Mouse (Mus musculus): ENCODE measurements around the gene Top3a. TPM values are rescaled to one million over a fixed set of nuclear protein-coding genes. Genes with fewer than 3 reads are reported as not detected.

The Top3a gene
- polyA plus RNA-seq, 1 experiment from 2014 or later = 25.9 TPM

DNA sequence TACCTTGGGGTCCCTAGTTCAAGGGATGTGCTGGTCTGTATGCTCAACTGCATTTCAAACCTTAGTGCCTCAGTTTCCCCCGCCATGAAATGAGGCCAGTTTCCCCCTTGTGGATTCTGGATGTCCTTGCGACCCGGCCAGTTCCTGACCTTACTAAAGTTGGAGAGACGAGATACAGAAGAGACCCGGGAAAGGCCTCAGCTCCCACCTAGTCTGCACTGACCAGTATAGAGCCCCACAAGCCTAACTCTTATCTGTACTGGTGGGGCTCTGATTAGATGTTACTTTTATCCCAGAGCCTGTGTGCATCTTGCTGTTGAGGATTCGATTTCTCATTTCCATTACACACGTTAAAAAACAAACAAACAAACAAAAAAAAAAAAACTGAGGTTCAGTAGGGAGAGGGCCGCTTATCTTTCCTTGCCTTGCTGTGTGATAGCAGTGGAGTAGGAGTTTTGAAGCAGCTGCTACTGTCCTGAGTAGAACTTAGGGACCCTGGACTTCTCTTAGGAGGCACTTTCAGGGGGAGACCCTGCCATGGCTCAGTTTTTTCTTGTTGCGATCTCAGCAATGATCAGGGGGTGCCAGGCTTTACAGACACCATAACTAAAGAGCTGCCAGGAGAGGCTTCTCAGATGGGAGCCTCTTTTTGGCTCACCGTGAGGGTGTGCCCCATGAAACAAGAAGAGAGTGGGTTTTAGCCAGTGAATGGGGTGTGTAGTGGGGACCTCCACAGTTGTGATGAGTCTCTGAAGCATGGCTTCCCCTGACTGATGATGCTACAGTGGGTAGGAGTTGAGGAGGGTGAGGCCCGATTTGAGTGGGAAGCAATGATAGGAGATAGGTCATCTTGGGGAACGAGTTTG lies 76.6 kb downstream of the Top3a start:
- Histone ChIP-seq H3K9me3 (no peaks in the 10 kb centered on the region), H3K4me3 (replicated peaks) (peak overlapping the region; percentile 84), H3K4me2 (peak overlapping the region; percentile 89), H3K9ac (replicated peaks) (peak overlapping the region; percentile 93), H3K36me3 (peaks cover 35% of the 10 kb centered on the region), H3K27me3 (no peaks in the 10 kb centered on the region), H3K4me1 (replicated peaks) (peaks cover 38% of the 10 kb centered on the region), H3K27ac (peak overlapping the region; percentile 90; the same call in 1 of the 2 replicates)
- WGBS = 35% methylated on average over 12 of the region's 12 CpGs
- ATAC-seq (ENCODE audit: insufficient number of reproducible peaks, insufficient read depth, low FRiP score, low TSS enrichment, low read depth) = no peak

- peak within 1 kb of the TSS; percentile 89 for H3K4me2 ChIP-seq
Measured at GRCm38 (mm10) chr11:60699524-60700075, 77.6 kb downstream of the Top3a start, which contains the start of gene Llgl1. TSS of gene Llgl1 (plus strand) at chr11:60699723.

DNA sequence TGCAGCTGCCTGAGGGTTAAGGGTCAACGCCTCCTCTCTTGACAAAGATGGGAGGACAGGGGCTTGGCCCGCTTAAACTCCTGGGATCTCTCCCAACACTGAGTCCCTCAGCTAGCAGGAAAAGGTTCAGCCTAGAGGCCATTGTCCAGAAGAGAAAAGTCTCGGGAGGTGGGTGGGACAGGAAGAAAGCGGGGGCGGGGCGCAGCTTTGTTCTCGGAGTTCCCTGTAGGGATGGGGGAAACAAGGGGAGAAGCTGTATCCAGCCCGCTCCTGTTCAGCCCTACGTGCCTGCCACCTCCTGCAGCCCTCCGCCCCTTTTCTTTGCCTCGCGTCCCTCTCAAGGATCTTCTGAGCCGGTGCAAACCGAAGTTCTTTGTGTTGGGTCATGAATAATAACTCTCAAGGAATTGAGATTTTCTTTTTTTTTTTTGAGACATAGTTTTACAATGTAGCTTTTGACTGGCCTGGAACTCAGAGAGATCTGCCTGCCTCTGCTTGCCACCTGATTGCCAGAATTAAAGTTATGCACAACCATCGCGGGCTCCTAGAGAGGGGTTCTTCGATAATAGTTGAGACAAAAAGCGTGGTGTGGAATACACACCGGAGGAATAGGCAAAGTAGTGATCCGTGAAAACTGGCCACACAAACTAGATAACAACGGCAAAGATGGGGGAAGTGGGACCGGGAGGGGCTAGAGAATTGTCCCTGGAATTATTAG lies 78.2 kb downstream of the Top3a start:
- Histone ChIP-seq H3K9ac (replicated peaks) (peak overlapping the region; percentile 93; the same call in 1 of the 2 replicates), H3K27me3 (no peaks in the 10 kb centered on the region), H3K9me3 (no peaks in the 10 kb centered on the region), H3K4me1 (replicated peaks) (peaks cover 38% of the 10 kb centered on the region), H3K36me3 (peaks cover 19% of the 10 kb centered on the region), H3K4me2 (peak overlapping the region; percentile 89), H3K4me3 (replicated peaks) (peak overlapping the region; percentile 84), H3K27ac (peak overlapping the region; percentile 90)
- 3% methylated on average over 22 of the region's 22 CpGs for WGBS
- peak; percentile 38; the same call in 1 of the 2 replicates for ATAC-seq (ENCODE audit: insufficient number of reproducible peaks, insufficient read depth, low FRiP score, low TSS enrichment, low read depth)

More at GRCm38 (mm10) chr11:60699524-60700075, 77.6 kb downstream of the Top3a start, which contains the start of gene Llgl1:
- WGBS = under 1% methylated on average over 71 of the region's 73 CpGs
- Histone ChIP-seq H3K4me1 (replicated peaks) (peaks cover 38% of the 10 kb centered on the region), H3K36me3 (peaks cover 26% of the 10 kb centered on the region), H3K9ac (replicated peaks) (peak within 1 kb of the TSS; percentile 93), H3K27ac (peak within 1 kb of the TSS; percentile 90), H3K27me3 (no peaks in the 10 kb centered on the region), H3K9me3 (no peaks in the 10 kb centered on the region), H3K4me3 (replicated peaks) (peak within 1 kb of the TSS; percentile 84)
- peak; percentile 75 for ATAC-seq (ENCODE audit: insufficient number of reproducible peaks, insufficient read depth, low FRiP score, low TSS enrichment, low read depth)

GRCm38 (mm10) chr11:60697561-60697960 lies 79.6 kb downstream of the Top3a start:
- Histone ChIP-seq H3K27me3 (no peaks in the 10 kb centered on the region), H3K4me1 (replicated peaks) (peaks cover 28% of the 10 kb centered on the region), H3K9ac (replicated peaks) (no peak overlapping the region), H3K4me3 (replicated peaks) (no peak overlapping the region), H3K4me2 (no peak overlapping the region), H3K9me3 (no peaks in the 10 kb centered on the region), H3K27ac (no peak overlapping the region), H3K36me3 (peaks cover 6% of the 10 kb centered on the region)
- ATAC-seq (ENCODE audit: insufficient number of reproducible peaks, insufficient read depth, low FRiP score, low TSS enrichment, low read depth) = no peak
- WGBS = 79% methylated on average over 2 of the region's 2 CpGs

DNA sequence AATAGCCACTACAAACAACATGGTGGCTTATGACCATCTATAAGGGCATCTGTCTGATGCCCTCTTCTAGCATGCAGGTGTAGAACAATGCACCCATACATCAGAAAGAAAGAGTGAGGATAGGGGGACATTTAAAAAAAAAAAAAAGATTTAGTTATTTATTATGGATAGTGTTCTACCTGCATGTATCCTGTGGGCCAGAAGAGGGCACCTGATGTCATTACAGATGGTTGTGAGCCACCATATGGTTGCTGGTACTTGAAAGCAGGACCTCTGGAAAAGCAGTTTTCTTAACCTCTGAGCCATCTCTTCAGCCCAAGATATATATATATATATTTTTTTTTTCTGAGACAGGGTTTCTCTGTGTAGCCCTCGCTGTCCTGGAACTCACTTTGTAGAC lies 81.0 kb downstream of the Top3a start:
- Histone ChIP-seq H3K4me3 (replicated peaks) (no peak overlapping the region), H3K9me3 (no peaks in the 10 kb centered on the region), H3K4me1 (replicated peaks) (peaks cover 15% of the 10 kb centered on the region), H3K27ac (no peak overlapping the region), H3K9ac (replicated peaks) (no peak overlapping the region), H3K36me3 (no peaks in the 10 kb centered on the region), H3K27me3 (no peaks in the 10 kb centered on the region), H3K4me2 (no peak overlapping the region)
- WGBS = 74% methylated on average over 1 of the region's 1 CpGs
- ATAC-seq (ENCODE audit: insufficient number of reproducible peaks, insufficient read depth, low FRiP score, low TSS enrichment, low read depth) = no peak

Small RNA genes within 50 kb of the gene (microRNA-seq; reads per million reads assigned to microRNA genes)
- 1.6 reads per million for gene Mir5100

Other genes starting within 250 kb of the Top3a start
- 31.8 and 40.2 TPM in 2 replicates for gene Alkbh5, start 241.0 kb downstream of the Top3a start, polyA plus RNA-seq (2016; fragmentation: Nextera tagmentation; extraction: Ambion mirVana)
- gene Llgl1, start 77.6 kb downstream of the Top3a start, polyA plus RNA-seq (2016; fragmentation: Nextera tagmentation; extraction: Ambion mirVana) = 114 and 117 TPM in 2 replicates
- gene Flii, start 50.1 kb downstream of the Top3a start, polyA plus RNA-seq (2016; fragmentation: Nextera tagmentation; extraction: Ambion mirVana) = 65.4 and 75.0 TPM in 2 replicates
- gene Mief2, start 49.0 kb downstream of the Top3a start, polyA plus RNA-seq (2016; fragmentation: Nextera tagmentation; extraction: Ambion mirVana) = 17.0 and 18.5 TPM in 2 replicates
- gene Smcr8, start 159 bp upstream of the Top3a start, polyA plus RNA-seq (2016; fragmentation: Nextera tagmentation; extraction: Ambion mirVana) = 6.3 and 7.8 TPM in 2 replicates
- gene Shmt1, start 34.4 kb upstream of the Top3a start, polyA plus RNA-seq (2016; fragmentation: Nextera tagmentation; extraction: Ambion mirVana) = 66.3 and 69.5 TPM in 2 replicates
- gene Dhrs7b, start 53.3 kb upstream of the Top3a start, polyA plus RNA-seq (2016; fragmentation: Nextera tagmentation; extraction: Ambion mirVana) = 29.4 and 30.5 TPM in 2 replicates
- gene Tmem11, start 101.9 kb upstream of the Top3a start, polyA plus RNA-seq (2016; fragmentation: Nextera tagmentation; extraction: Ambion mirVana) = 59.2 and 61.4 TPM in 2 replicates
- gene Natd1, start 137.4 kb upstream of the Top3a start, polyA plus RNA-seq (2016; fragmentation: Nextera tagmentation; extraction: Ambion mirVana) = 14.2 and 15.9 TPM in 2 replicates
- 83.1 and 84.7 TPM in 2 replicates for gene Map2k3, start 154.7 kb upstream of the Top3a start, polyA plus RNA-seq (2016; fragmentation: Nextera tagmentation; extraction: Ambion mirVana)
- gene Kcnj12, start 245.2 kb upstream of the Top3a start, polyA plus RNA-seq (2016; fragmentation: Nextera tagmentation; extraction: Ambion mirVana) = 0.20 and 0.31 TPM in 2 replicates